ENCODE assay signal across 8 mouse cellular contexts in genomic region chr11:71751174-71751611, GRCm38 (mm10). TPM values are rescaled to one million over a fixed set of nuclear protein-coding genes. Genes with fewer than 3 reads are reported as not detected.
DNase-seq lines count a peak whose midpoint lies in the region; ATAC-seq and TF ChIP-seq lines count a peak whose summit lies in the region.

No protein-coding gene starts in this region.

- no peaks in the 10 kb centered on the region; the same call in 1 of the 2 replicates for H3K4me1 ChIP-seq in testis, adult 2 months (ENCODE audit: control insufficient read depth, insufficient read depth, low read length)
- no peaks in the 10 kb centered on the region; the same call in 1 of the 2 replicates for H3K4me1 ChIP-seq in intestine, postnatal 0 days (replicated peaks; ENCODE audit: control insufficient read depth, insufficient read depth, low read length)

- no peak overlapping the region for H3K9ac ChIP-seq in intestine, postnatal 0 days (ENCODE audit: low read depth, low read length)

- peak overlapping the region; percentile 74 for H3K4me2 ChIP-seq in intestine, postnatal 0 days (replicated peaks; ENCODE audit: low read depth)

- H3K4me3 ChIP-seq in testis, adult 2 months (ENCODE audit: control insufficient read depth, low read depth, low read length), result peak overlapping the region; percentile 31; the same call in 1 of the 2 replicates
- H3K4me3 ChIP-seq in intestine, postnatal 0 days (ENCODE audit: low read depth, low read length), result peak overlapping the region; percentile 44

- no peak for TF ChIP-seq POLR2A in testis, adult 2 months (IDR thresholded peaks at IDR 0.05; ENCODE audit: control insufficient read depth, low read depth, low read length)

- no peak for ATAC-seq in intestine, postnatal 0 days
- no peak for ATAC-seq in inflammation-experienced regulatory T-cells, adult 6 months

- no peak overlapping the region for H3K27ac ChIP-seq in testis, adult 2 months (ENCODE audit: control insufficient read depth, insufficient read depth, low read depth, low read length)
- no peak overlapping the region for H3K27ac ChIP-seq in intestine, postnatal 0 days (ENCODE audit: low read depth, low read length)

- no peak for TF ChIP-seq CTCF in testis, adult 2 months (IDR thresholded peaks at IDR 0.05; ENCODE audit: control insufficient read depth, insufficient read depth, insufficient replicate concordance, low read depth, low read length)
- TF ChIP-seq CTCF in intestine, postnatal 0 days (IDR thresholded peaks at IDR 0.05; ENCODE audit: low read depth), result no peak

- under 1% methylated on average over 41 of the region's 41 CpGs for WGBS in intestine, postnatal 0 days

- H3K36me3 ChIP-seq in testis, adult 2 months (ENCODE audit: control insufficient read depth, insufficient read depth, low read length), result no peaks in the 10 kb centered on the region
- H3K36me3 ChIP-seq in intestine, postnatal 0 days (ENCODE audit: control insufficient read depth, insufficient read depth), result no peaks in the 10 kb centered on the region

- H3K9me3 ChIP-seq in intestine, postnatal 0 days (ENCODE audit: control insufficient read depth), result no peaks in the 10 kb centered on the region

- H3K27me3 ChIP-seq in testis, adult 2 months (ENCODE audit: control insufficient read depth, insufficient read depth, low read length), result no peaks in the 10 kb centered on the region
- peaks cover 27% of the 10 kb centered on the region for H3K27me3 ChIP-seq in intestine, postnatal 0 days (replicated peaks; ENCODE audit: control insufficient read depth, insufficient read depth, low read length)

- DNase-seq in embryo, embryonic 10 days (ENCODE audit: low spot score), result peak; percentile 12
- no peak for DNase-seq in embryo, embryonic 10.5 days (ENCODE audit: low spot score)
- DNase-seq in testis, postnatal 10 days (ENCODE audit: low spot score), result no peak
- peak; percentile 18 for DNase-seq in lung, postnatal 36 days
- DNase-seq in thymus, postnatal 14 days, result peak; percentile 89

RNA-seq across cellular contexts. Expression of gene Wscd1, which starts 1.5 kb away (rescaled TPM):
- polyA plus RNA-seq in testis, adult 2 months (2012; rRNA removed), result 0.33 and 0.41 TPM in 2 replicates
- 1.3 and 1.6 TPM in 2 replicates for polyA plus RNA-seq in intestine, postnatal 0 days (2015; fragmentation: Nextera tagmentation; extraction: Ambion mirVana)
- not detected for polyA plus RNA-seq in inflammation-experienced regulatory T-cells, adult 6 months (2017; shearing (Covaris generic))

Comparison
In these comparisons a context has a peak if more than half of its experiments do, and no peak if none do; other contexts are left out.
1. DNase-seq: peak in embryo, embryonic 10 days (single experiment), lung, postnatal 36 days (single experiment) and thymus, postnatal 14 days (single experiment); none in embryo, embryonic 10.5 days (single experiment) and testis, postnatal 10 days (single experiment).